Mouse (Mus musculus): ENCODE data around the gene Serpina5. TPM values are rescaled to one million over a fixed set of nuclear protein-coding genes. Genes with fewer than 3 reads are reported as not detected.

Gene Serpina5
- polyA plus RNA-seq, 1 experiment from 2014 or later = not detected

- 19% methylated on average over 8 of the region's 8 CpGs for WGBS
- Histone ChIP-seq H3K27me3 (ENCODE audit: control insufficient read depth, insufficient read depth, low read length) (no peaks in the 10 kb centered on the region), H3K27ac (replicated peaks; ENCODE audit: low read depth, low read length) (no peak overlapping the region), H3K4me2 (ENCODE audit: low read length) (no peak overlapping the region), H3K4me3 (replicated peaks; ENCODE audit: low read depth, low read length) (no peak overlapping the region), H3K9ac (replicated peaks; ENCODE audit: low read length) (no peak overlapping the region), H3K36me3 (ENCODE audit: control insufficient read depth, insufficient read depth, low read length) (no peaks in the 10 kb centered on the region), H3K4me1 (ENCODE audit: control insufficient read depth, insufficient read depth, low read length) (no peaks in the 10 kb centered on the region), H3K9me3 (ENCODE audit: control insufficient read depth, low read length) (no peaks in the 10 kb centered on the region)
- ATAC-seq (ENCODE audit: low FRiP score, low TSS enrichment) (no peak), DNase-seq (peak; percentile 82)
Measured at GRCm38 (mm10) chr12:104066241-104066640, 34.7 kb upstream of the Serpina5 start.

- ATAC-seq (ENCODE audit: low FRiP score, low TSS enrichment) (peak; percentile 53; the same call in 1 of the 2 replicates), DNase-seq (peak; percentile 81)
- peak overlapping the region; percentile 14; the same call in 1 of the 2 replicates for H3K4me3 ChIP-seq (replicated peaks; ENCODE audit: low read depth, low read length)
- H3K9ac ChIP-seq (replicated peaks; ENCODE audit: low read length) = peak overlapping the region; percentile 36; the same call in 1 of the 2 replicates
- H3K9me3 ChIP-seq (ENCODE audit: control insufficient read depth, low read length) = no peaks in the 10 kb centered on the region
- peak overlapping the region; percentile 61 for H3K27ac ChIP-seq (replicated peaks; ENCODE audit: low read depth, low read length)
- no peaks in the 10 kb centered on the region for H3K36me3 ChIP-seq (ENCODE audit: control insufficient read depth, insufficient read depth, low read length)
- peak overlapping the region; percentile 45 for H3K4me2 ChIP-seq (ENCODE audit: low read length)
- no peaks in the 10 kb centered on the region for H3K4me1 ChIP-seq (ENCODE audit: control insufficient read depth, insufficient read depth, low read length)
- H3K27me3 ChIP-seq (ENCODE audit: control insufficient read depth, insufficient read depth, low read length) = no peaks in the 10 kb centered on the region
- 29% methylated on average over 4 of the region's 4 CpGs for WGBS
Measured at GRCm38 (mm10) chr12:104067549-104067948, 33.4 kb upstream of the Serpina5 start.

- ATAC-seq (ENCODE audit: low FRiP score, low TSS enrichment) = peak; percentile 53; the same call in 1 of the 2 replicates
- no peaks in the 10 kb centered on the region for H3K9me3 ChIP-seq (ENCODE audit: control insufficient read depth, low read length)
- H3K27me3 ChIP-seq (ENCODE audit: control insufficient read depth, insufficient read depth, low read length) = no peaks in the 10 kb centered on the region
- H3K4me3 ChIP-seq (replicated peaks; ENCODE audit: low read depth, low read length) = no peak overlapping the region
- 6% methylated on average over 2 of the region's 2 CpGs for WGBS
- H3K4me1 ChIP-seq (ENCODE audit: control insufficient read depth, insufficient read depth, low read length) = no peaks in the 10 kb centered on the region
- no peak overlapping the region for H3K4me2 ChIP-seq (ENCODE audit: low read length)
- H3K9ac ChIP-seq (replicated peaks; ENCODE audit: low read length) = no peak overlapping the region
- H3K27ac ChIP-seq (replicated peaks; ENCODE audit: low read depth, low read length) = no peak overlapping the region
- no peaks in the 10 kb centered on the region for H3K36me3 ChIP-seq (ENCODE audit: control insufficient read depth, insufficient read depth, low read length)
- DNase-seq = peak; percentile 93
Measured at GRCm38 (mm10) chr12:104069620-104070019, 31.3 kb upstream of the Serpina5 start.

- Histone ChIP-seq H3K4me1 (ENCODE audit: control insufficient read depth, insufficient read depth, low read length) (no peaks in the 10 kb centered on the region), H3K36me3 (ENCODE audit: control insufficient read depth, insufficient read depth, low read length) (no peaks in the 10 kb centered on the region), H3K27me3 (ENCODE audit: control insufficient read depth, insufficient read depth, low read length) (no peaks in the 10 kb centered on the region), H3K9ac (replicated peaks; ENCODE audit: low read length) (no peak overlapping the region), H3K4me2 (ENCODE audit: low read length) (no peak overlapping the region), H3K27ac (replicated peaks; ENCODE audit: low read depth, low read length) (no peak overlapping the region), H3K4me3 (replicated peaks; ENCODE audit: low read depth, low read length) (no peak overlapping the region), H3K9me3 (ENCODE audit: control insufficient read depth, low read length) (no peaks in the 10 kb centered on the region)
- DNase-seq = no peak
- ATAC-seq (ENCODE audit: low FRiP score, low TSS enrichment) = no peak
- 65% methylated on average over 1 of the region's 1 CpGs for WGBS
Measured at GRCm38 (mm10) chr12:104071708-104072107, 29.2 kb upstream of the Serpina5 start.

GRCm38 (mm10) chr12:104072286-104072685 lies 28.6 kb upstream of the Serpina5 start:
- WGBS = 65% methylated on average over 5 of the region's 5 CpGs
- no peak overlapping the region for H3K9ac ChIP-seq (replicated peaks; ENCODE audit: low read length)

GRCm38 (mm10) chr12:104090119-104090518 lies 10.8 kb upstream of the Serpina5 start:
- H3K4me1 ChIP-seq (ENCODE audit: control insufficient read depth, insufficient read depth, low read length) = no peaks in the 10 kb centered on the region
- DNase-seq (no peak), ATAC-seq (ENCODE audit: low FRiP score, low TSS enrichment) (no peak)
- no peaks in the 10 kb centered on the region for H3K36me3 ChIP-seq (ENCODE audit: control insufficient read depth, insufficient read depth, low read length)
- H3K27me3 ChIP-seq (ENCODE audit: control insufficient read depth, insufficient read depth, low read length) = no peaks in the 10 kb centered on the region
- H3K27ac ChIP-seq (replicated peaks; ENCODE audit: low read depth, low read length) = no peak overlapping the region
- H3K4me2 ChIP-seq (ENCODE audit: low read length) = no peak overlapping the region
- no peak overlapping the region for H3K4me3 ChIP-seq (replicated peaks; ENCODE audit: low read depth, low read length)
- H3K9ac ChIP-seq (replicated peaks; ENCODE audit: low read length) = no peak overlapping the region
- H3K9me3 ChIP-seq (ENCODE audit: control insufficient read depth, low read length) = no peaks in the 10 kb centered on the region
- 80% methylated on average over 2 of the region's 2 CpGs for WGBS

More at GRCm38 (mm10) chr12:104072286-104072685, 28.6 kb upstream of the Serpina5 start:
- H3K36me3 ChIP-seq (ENCODE audit: control insufficient read depth, insufficient read depth, low read length) = no peaks in the 10 kb centered on the region
- H3K27me3 ChIP-seq (ENCODE audit: control insufficient read depth, insufficient read depth, low read length) = no peaks in the 10 kb centered on the region
- no peak overlapping the region for H3K4me2 ChIP-seq (ENCODE audit: low read length)
- no peak overlapping the region for H3K4me3 ChIP-seq (replicated peaks; ENCODE audit: low read depth, low read length)
- no peak overlapping the region for H3K27ac ChIP-seq (replicated peaks; ENCODE audit: low read depth, low read length)
- no peaks in the 10 kb centered on the region for H3K9me3 ChIP-seq (ENCODE audit: control insufficient read depth, low read length)
- DNase-seq = no peak
- ATAC-seq (ENCODE audit: low FRiP score, low TSS enrichment) = no peak
- no peaks in the 10 kb centered on the region for H3K4me1 ChIP-seq (ENCODE audit: control insufficient read depth, insufficient read depth, low read length)

- Histone ChIP-seq H3K27me3 (ENCODE audit: control insufficient read depth, insufficient read depth, low read length) (no peaks in the 10 kb centered on the region), H3K4me2 (ENCODE audit: low read length) (no peak overlapping the region), H3K9me3 (ENCODE audit: control insufficient read depth, low read length) (no peaks in the 10 kb centered on the region), H3K4me3 (replicated peaks; ENCODE audit: low read depth, low read length) (no peak overlapping the region), H3K9ac (replicated peaks; ENCODE audit: low read length) (no peak overlapping the region), H3K27ac (replicated peaks; ENCODE audit: low read depth, low read length) (no peak overlapping the region), H3K4me1 (ENCODE audit: control insufficient read depth, insufficient read depth, low read length) (no peaks in the 10 kb centered on the region), H3K36me3 (ENCODE audit: control insufficient read depth, insufficient read depth, low read length) (no peaks in the 10 kb centered on the region)
- WGBS = 83% methylated on average over 1 of the region's 1 CpGs
- DNase-seq (no peak), ATAC-seq (ENCODE audit: low FRiP score, low TSS enrichment) (no peak)
Measured at GRCm38 (mm10) chr12:104091303-104091702, 9.6 kb upstream of the Serpina5 start.

GRCm38 (mm10) chr12:104105847-104106246 lies 4.9 kb downstream of the Serpina5 start:
- H3K9ac ChIP-seq (replicated peaks; ENCODE audit: low read length) = no peak overlapping the region
- ATAC-seq (ENCODE audit: low FRiP score, low TSS enrichment) (no peak), DNase-seq (no peak)
- H3K4me1 ChIP-seq (ENCODE audit: control insufficient read depth, insufficient read depth, low read length) = no peaks in the 10 kb centered on the region
- H3K27ac ChIP-seq (replicated peaks; ENCODE audit: low read depth, low read length) = no peak overlapping the region
- H3K4me3 ChIP-seq (replicated peaks; ENCODE audit: low read depth, low read length) = no peak overlapping the region
- no peaks in the 10 kb centered on the region for H3K27me3 ChIP-seq (ENCODE audit: control insufficient read depth, insufficient read depth, low read length)
- no peak overlapping the region for H3K4me2 ChIP-seq (ENCODE audit: low read length)
- H3K36me3 ChIP-seq (ENCODE audit: control insufficient read depth, insufficient read depth, low read length) = no peaks in the 10 kb centered on the region
- H3K9me3 ChIP-seq (ENCODE audit: control insufficient read depth, low read length) = no peaks in the 10 kb centered on the region

GRCm38 (mm10) chr12:104106919-104107318 lies 6.0 kb downstream of the Serpina5 start:
- Histone ChIP-seq H3K27me3 (ENCODE audit: control insufficient read depth, insufficient read depth, low read length) (no peaks in the 10 kb centered on the region), H3K4me2 (ENCODE audit: low read length) (no peak overlapping the region), H3K36me3 (ENCODE audit: control insufficient read depth, insufficient read depth, low read length) (no peaks in the 10 kb centered on the region), H3K4me3 (replicated peaks; ENCODE audit: low read depth, low read length) (no peak overlapping the region), H3K9ac (replicated peaks; ENCODE audit: low read length) (no peak overlapping the region), H3K27ac (replicated peaks; ENCODE audit: low read depth, low read length) (no peak overlapping the region), H3K9me3 (ENCODE audit: control insufficient read depth, low read length) (no peaks in the 10 kb centered on the region), H3K4me1 (ENCODE audit: control insufficient read depth, insufficient read depth, low read length) (no peaks in the 10 kb centered on the region)
- DNase-seq = no peak
- ATAC-seq (ENCODE audit: low FRiP score, low TSS enrichment) = no peak

All from midbrain, embryonic 14.5 days (tissue).